Mouse (Mus musculus): ENCODE data around the gene Snx18. TPM values are rescaled to one million over a fixed set of nuclear protein-coding genes. Genes with fewer than 3 reads are reported as not detected.
A peak's percentile ranks its signal among the peaks of the same experiment; 100 is the strongest.

Snx18 gene
- total RNA-seq, 1 experiment from 2014 or later: 22.6 TPM

GRCm38 (mm10) chr13:113615971-113616671 is 2.2 kb downstream of the Snx18 start:
- peak; percentile 32 for DNase-seq

GRCm38 (mm10) chr13:113615546-113615941 is 2.8 kb downstream of the Snx18 start:
- peak; percentile 54 for DNase-seq

GRCm38 (mm10) chr13:113614635-113615545 is 3.5 kb downstream of the Snx18 start:
- peak; percentile 90 for DNase-seq

GRCm38 (mm10) chr13:113613882-113614281 is 4.5 kb downstream of the Snx18 start:
- DNase-seq: no peak

GRCm38 (mm10) chr13:113613341-113613740 is 5.0 kb downstream of the Snx18 start:
- no peak for DNase-seq

GRCm38 (mm10) chr13:113612141-113612950 is 6.0 kb downstream of the Snx18 start:
- DNase-seq: no peak

GRCm38 (mm10) chr13:113610732-113611500 is 7.4 kb downstream of the Snx18 start:
- no peak for DNase-seq

- DNase-seq: no peak
Measured at GRCm38 (mm10) chr13:113609429-113609828, 8.9 kb downstream of the Snx18 start.

GRCm38 (mm10) chr13:113607821-113608220 is 10.5 kb downstream of the Snx18 start:
- no peak for DNase-seq

GRCm38 (mm10) chr13:113607371-113607770 is 11.0 kb downstream of the Snx18 start:
- DNase-seq: no peak

- DNase-seq: no peak
Measured at GRCm38 (mm10) chr13:113606741-113607358, 11.5 kb downstream of the Snx18 start.

- no peak for DNase-seq
Measured at GRCm38 (mm10) chr13:113606131-113606530, 12.2 kb downstream of the Snx18 start.

GRCm38 (mm10) chr13:113605693-113606092 is 12.7 kb downstream of the Snx18 start:
- DNase-seq: no peak

GRCm38 (mm10) chr13:113604321-113604720 is 14.0 kb downstream of the Snx18 start:
- no peak for DNase-seq

- no peak for DNase-seq
Measured at GRCm38 (mm10) chr13:113602882-113603342, 15.5 kb downstream of the Snx18 start.

- no peak for DNase-seq
Measured at GRCm38 (mm10) chr13:113601831-113602604, 16.3 kb downstream of the Snx18 start.

- no peak for DNase-seq
Measured at GRCm38 (mm10) chr13:113600531-113601463, 17.6 kb downstream of the Snx18 start.

GRCm38 (mm10) chr13:113599701-113600530 is 18.4 kb downstream of the Snx18 start:
- DNase-seq: no peak
